Mouse (Mus musculus): Measurements from ENCODE around the gene Adamts9. TPM values are rescaled to one million over a fixed set of nuclear protein-coding genes. Genes with fewer than 3 reads are reported as not detected.

The Adamts9 gene
- polyA plus RNA-seq, 1 experiment from 2014 or later: 1.7 TPM

DNA sequence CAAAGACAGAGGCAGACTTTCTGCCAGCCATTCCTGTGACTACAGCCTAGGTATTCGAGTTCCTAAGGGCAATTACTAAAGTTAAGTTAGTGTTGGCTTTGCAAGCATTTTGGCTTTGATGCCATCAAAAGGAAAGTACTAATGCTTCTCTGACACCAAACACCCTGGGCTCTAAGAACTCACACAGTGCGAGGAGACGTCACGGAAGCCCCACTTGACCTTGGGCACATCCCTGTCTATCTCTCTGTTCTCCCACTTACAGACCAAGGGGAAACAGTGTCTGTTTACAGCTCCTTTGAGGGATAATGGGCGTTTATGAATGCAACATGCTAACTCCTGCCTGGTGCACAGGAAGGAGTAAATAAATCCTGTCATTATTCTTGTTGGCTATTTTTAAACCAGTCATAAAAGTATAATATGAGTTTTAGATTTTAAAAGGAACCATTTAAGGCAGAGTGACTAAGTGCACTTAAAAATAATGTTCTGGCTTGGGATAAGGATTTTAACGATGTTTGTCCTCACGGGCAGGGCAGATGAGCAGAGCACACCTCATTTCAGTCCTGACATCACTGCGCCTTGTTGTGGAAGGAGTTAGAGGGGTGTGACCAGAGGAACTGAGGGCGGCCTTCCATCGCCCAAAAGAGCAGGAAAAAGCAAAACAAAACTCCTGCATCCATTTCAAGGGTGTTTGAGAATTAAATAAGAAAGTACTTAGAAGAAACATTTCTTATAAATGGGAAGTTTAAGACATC, 22.2 kb downstream of the Adamts9 start:
- no peak overlapping the region for H3K4me3 ChIP-seq
- H3K9me3 ChIP-seq: no peaks in the 10 kb centered on the region
- H3K9ac ChIP-seq (replicated peaks): no peak overlapping the region
- ATAC-seq (ENCODE audit: low FRiP score, low read depth): no peak
- no peak overlapping the region for H3K27ac ChIP-seq (replicated peaks)
- WGBS: 79% methylated on average over 10 of the region's 10 CpGs
- no peaks in the 10 kb centered on the region for H3K36me3 ChIP-seq
- no peaks in the 10 kb centered on the region for H3K27me3 ChIP-seq
- H3K4me1 ChIP-seq: no peaks in the 10 kb centered on the region
- no peak overlapping the region for H3K4me2 ChIP-seq (replicated peaks)

DNA sequence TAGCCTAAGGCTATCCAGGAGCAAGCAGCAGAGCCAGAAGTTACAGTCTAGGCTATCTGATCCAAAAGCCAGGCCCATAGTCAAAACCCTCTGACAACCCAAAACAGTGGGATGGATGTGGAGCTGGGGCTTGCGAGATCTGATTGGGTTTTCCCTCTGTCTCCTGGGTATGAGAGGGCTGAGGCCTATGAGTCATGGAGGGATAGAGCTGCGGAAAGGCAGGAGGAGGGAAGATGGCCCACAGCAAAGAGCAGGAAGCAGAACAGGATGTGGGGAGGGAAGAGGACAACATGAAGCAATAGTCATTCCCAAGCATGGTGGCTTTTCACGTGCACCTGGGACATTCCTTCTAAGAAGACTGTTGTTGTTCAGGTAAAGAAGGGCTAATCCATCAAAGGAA, 32.7 kb downstream of the Adamts9 start:
- no peaks in the 10 kb centered on the region for H3K9me3 ChIP-seq
- no peak overlapping the region for H3K9ac ChIP-seq (replicated peaks)
- H3K27ac ChIP-seq (replicated peaks): no peak overlapping the region
- H3K4me1 ChIP-seq: 0 out of 2 replicates have a peak, but pooled peaks cover 3% of the 10 kb centered on the region
- ATAC-seq (ENCODE audit: low FRiP score, low read depth): no peak
- WGBS: 86% methylated on average over 3 of the region's 3 CpGs
- H3K27me3 ChIP-seq: no peaks in the 10 kb centered on the region
- no peak overlapping the region for H3K4me2 ChIP-seq (replicated peaks)
- H3K4me3 ChIP-seq: no peak overlapping the region
- no peaks in the 10 kb centered on the region for H3K36me3 ChIP-seq

DNA sequence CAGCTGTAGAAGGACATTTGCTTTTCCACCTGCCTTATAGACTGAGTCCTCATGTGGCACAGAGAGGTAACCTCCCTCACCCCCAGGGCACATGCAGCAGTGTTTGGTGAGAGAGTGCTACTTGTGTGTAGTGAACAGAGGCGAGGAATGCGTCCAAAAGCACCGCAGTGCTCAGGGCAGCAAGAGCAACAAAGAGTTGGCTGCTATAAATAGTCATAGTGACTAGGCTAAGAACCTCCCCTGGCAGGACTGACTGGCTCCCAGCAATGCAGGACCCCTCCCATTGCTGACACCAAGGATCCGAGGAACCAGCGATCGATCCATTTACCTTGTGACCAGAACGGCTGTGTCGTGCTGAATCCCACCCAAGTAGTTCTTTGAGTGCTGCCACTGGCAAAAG, 33.9 kb downstream of the Adamts9 start:
- WGBS: 72% methylated on average over 8 of the region's 8 CpGs
- Histone ChIP-seq H3K4me2 (replicated peaks) (no peak overlapping the region), H3K9me3 (no peaks in the 10 kb centered on the region), H3K4me1 (0 out of 2 replicates have a peak, but pooled peaks cover 3% of the 10 kb centered on the region), H3K9ac (replicated peaks) (no peak overlapping the region), H3K4me3 (no peak overlapping the region), H3K27ac (replicated peaks) (no peak overlapping the region), H3K36me3 (no peaks in the 10 kb centered on the region), H3K27me3 (no peaks in the 10 kb centered on the region)
- ATAC-seq (ENCODE audit: low FRiP score, low read depth): no peak

DNA sequence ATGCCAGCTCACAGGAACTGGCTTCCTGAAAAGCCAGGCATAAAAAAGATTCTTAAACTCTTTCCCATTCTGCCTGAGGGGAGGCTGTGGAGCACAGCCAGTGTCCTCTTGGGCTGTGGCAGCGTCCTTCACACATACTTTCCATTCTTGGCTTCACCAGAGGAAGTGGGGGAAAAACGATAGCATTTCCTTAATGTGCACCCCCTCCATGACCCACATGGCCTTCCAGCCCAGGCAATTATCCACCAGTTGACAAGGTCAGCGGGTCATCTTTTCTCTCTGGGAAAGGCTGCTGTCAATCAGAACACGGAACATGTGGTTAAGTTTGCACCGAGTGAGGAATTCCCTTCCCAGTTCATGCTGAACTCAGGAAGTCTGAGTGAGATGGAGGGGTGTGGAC, 37.4 kb downstream of the Adamts9 start:
- WGBS: 30% methylated on average over 5 of the region's 5 CpGs
- H3K9ac ChIP-seq (replicated peaks): no peak overlapping the region
- ATAC-seq (ENCODE audit: low FRiP score, low read depth): no peak
- no peak overlapping the region for H3K4me3 ChIP-seq
- 0 out of 2 replicates have a peak, but pooled peaks cover 3% of the 10 kb centered on the region for H3K4me1 ChIP-seq
- H3K36me3 ChIP-seq: no peaks in the 10 kb centered on the region
- H3K27me3 ChIP-seq: no peaks in the 10 kb centered on the region
- no peaks in the 10 kb centered on the region for H3K9me3 ChIP-seq
- no peak overlapping the region for H3K27ac ChIP-seq (replicated peaks)
- H3K4me2 ChIP-seq (replicated peaks): no peak overlapping the region

DNA sequence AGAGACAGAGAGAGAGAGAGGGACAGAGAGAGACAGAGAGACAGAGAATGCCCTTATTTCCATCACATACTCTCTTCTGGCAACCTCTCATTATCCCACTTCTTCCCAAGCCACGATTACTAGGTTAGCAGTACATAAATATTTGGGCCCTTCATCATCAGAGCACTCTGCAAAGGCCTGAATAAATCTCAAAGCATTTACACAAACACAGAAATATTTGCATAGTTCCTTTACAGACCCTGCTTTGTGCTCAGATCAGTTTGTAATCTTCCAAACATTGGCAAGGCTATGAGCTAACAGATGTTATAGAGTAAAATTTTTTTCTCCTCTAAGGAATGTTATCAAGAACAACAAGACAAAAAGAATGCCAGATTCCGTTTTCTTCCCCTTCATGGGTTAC, 38.8 kb downstream of the Adamts9 start:
- H3K27ac ChIP-seq (replicated peaks): no peak overlapping the region
- no peaks in the 10 kb centered on the region for H3K9me3 ChIP-seq
- no peak overlapping the region for H3K4me3 ChIP-seq
- no peaks in the 10 kb centered on the region for H3K36me3 ChIP-seq
- 67% methylated on average over 2 of the region's 2 CpGs for WGBS
- ATAC-seq (ENCODE audit: low FRiP score, low read depth): no peak
- no peak overlapping the region for H3K4me2 ChIP-seq (replicated peaks)
- H3K27me3 ChIP-seq: no peaks in the 10 kb centered on the region
- no peak overlapping the region for H3K9ac ChIP-seq (replicated peaks)
- 0 out of 2 replicates have a peak, but pooled peaks cover 3% of the 10 kb centered on the region for H3K4me1 ChIP-seq

DNA sequence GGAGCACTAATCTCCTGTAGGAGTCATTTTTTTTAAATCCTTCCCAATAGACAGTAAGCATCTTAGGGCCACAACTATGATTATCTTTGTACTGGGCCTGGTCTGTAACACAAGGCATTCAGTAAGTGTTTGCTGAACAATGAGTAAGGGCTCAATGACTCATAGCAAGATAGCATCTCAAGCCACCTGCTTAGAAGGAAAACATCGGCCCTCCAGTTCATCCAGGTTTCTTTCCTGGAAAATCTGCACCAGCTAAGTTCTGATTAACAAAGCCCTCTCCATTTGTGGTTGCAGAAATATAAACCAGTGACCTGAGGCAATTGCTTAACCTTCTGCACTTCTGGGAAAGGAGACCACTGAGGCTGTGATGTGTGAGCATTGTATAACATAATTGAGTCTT, 39.3 kb downstream of the Adamts9 start:
- ATAC-seq (ENCODE audit: low FRiP score, low read depth): no peak
- H3K9me3 ChIP-seq: no peaks in the 10 kb centered on the region
- WGBS: 85% methylated on average over 1 of the region's 1 CpGs

DNA sequence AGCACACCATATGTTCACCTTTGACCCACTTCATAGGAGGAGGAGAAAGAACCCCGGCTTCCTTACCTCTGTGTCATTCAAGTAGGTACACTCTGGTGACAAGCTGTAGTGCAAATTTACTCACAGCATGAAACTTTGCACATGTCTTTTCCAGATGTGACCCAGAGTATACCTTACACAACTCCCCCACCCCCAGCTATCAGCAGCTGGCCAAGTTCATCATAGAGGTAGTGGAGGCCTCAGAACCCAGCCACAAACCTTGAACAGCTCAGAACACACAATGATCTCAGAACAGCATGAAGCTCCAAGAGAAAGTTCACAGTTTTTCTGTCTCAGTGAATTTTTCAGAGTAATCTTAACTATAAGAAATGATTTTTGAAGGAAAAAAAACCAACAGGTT, 51.8 kb downstream of the Adamts9 start:
- H3K4me1 ChIP-seq: peaks cover 4% of the 10 kb centered on the region; the same call in 1 of the 2 replicates
- no peak overlapping the region for H3K4me3 ChIP-seq
- H3K27me3 ChIP-seq: no peaks in the 10 kb centered on the region
- no peak overlapping the region for H3K9ac ChIP-seq (replicated peaks)
- H3K36me3 ChIP-seq: no peaks in the 10 kb centered on the region
- no peak overlapping the region for H3K4me2 ChIP-seq (replicated peaks)
- H3K27ac ChIP-seq (replicated peaks): no peak overlapping the region
- WGBS: 76% methylated on average over 1 of the region's 1 CpGs
- H3K9me3 ChIP-seq: no peaks in the 10 kb centered on the region
- no peak for ATAC-seq (ENCODE audit: low FRiP score, low read depth)

More for the DNA sequence above, 39.3 kb downstream of the Adamts9 start:
- H3K27me3 ChIP-seq: no peaks in the 10 kb centered on the region
- no peak overlapping the region for H3K4me3 ChIP-seq
- no peak overlapping the region for H3K27ac ChIP-seq (replicated peaks)
- no peak overlapping the region for H3K9ac ChIP-seq (replicated peaks)
- no peak overlapping the region for H3K4me2 ChIP-seq (replicated peaks)
- 0 out of 2 replicates have a peak, but pooled peaks cover 3% of the 10 kb centered on the region for H3K4me1 ChIP-seq
- no peaks in the 10 kb centered on the region for H3K36me3 ChIP-seq

DNA sequence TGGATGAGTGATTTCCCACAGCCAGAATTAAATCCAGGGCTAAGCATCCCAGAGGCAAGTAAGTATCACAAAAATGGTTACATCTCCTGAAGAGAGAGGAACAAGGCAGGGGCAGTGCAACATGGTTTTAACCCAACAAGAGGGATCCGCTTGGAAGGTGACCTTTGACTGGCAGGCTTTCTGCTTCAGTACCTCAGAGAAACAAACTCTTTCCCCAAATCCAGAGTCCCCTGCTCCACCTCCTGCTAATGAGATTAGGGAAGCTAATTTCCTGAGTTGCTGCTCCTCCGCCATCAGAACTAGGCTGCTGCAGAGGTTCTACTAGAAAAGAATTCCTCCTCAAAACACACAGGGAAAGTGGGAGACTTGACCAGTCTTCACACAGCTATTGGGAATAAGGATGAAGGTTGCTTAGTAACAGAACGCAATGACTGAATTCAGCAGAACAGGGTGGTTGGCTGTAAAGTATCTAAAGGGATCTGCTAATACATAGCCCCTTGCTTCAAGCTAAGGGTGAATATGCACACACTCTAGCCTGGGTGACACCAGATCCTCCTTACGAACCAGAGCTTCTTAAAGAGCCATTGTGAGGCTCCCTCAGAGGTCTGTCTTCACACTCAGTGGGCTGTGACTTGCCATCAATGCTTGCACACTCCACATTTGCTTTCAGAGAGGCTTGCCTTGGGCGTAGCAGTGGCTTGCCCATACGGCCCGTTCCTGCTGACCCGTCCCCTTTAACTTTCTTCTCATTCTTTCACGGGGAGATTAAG, 60.0 kb downstream of the Adamts9 start:
- no peak for ATAC-seq (ENCODE audit: low FRiP score, low read depth)
- H3K36me3 ChIP-seq: no peaks in the 10 kb centered on the region
- 10% methylated on average over 9 of the region's 9 CpGs for WGBS
- H3K4me2 ChIP-seq (replicated peaks): 0 out of 2 replicates have a peak overlapping the region, but pooled peaks have one; percentile 15
- H3K9me3 ChIP-seq: no peaks in the 10 kb centered on the region
- H3K27ac ChIP-seq (replicated peaks): no peak overlapping the region
- peaks cover 10% of the 10 kb centered on the region for H3K4me1 ChIP-seq
- no peak overlapping the region for H3K9ac ChIP-seq (replicated peaks)
- H3K27me3 ChIP-seq: peaks cover 30% of the 10 kb centered on the region
- no peak overlapping the region for H3K4me3 ChIP-seq

DNA sequence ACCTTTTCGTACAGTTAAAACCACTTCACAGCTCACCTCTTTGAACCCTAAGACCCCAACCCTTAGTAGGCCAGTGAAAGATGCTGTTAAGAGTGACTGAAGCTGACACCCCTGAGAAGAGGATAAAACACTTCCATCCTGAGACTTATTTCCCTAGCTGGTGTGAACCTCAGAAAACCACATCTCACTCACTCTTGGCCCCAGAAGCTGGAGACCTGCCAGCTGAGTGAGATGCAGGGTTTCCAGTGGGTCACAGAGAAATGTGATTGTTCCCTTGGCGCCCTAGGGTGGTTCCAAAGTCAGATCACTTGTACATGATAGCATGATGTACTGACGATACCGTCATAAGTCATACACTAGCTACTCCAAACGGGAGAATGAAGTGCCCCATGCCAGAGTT, 60.8 kb downstream of the Adamts9 start:
- Histone ChIP-seq H3K27me3 (peaks cover 30% of the 10 kb centered on the region), H3K9ac (replicated peaks) (no peak overlapping the region), H3K9me3 (no peaks in the 10 kb centered on the region), H3K4me2 (replicated peaks) (no peak overlapping the region), H3K4me3 (no peak overlapping the region), H3K4me1 (peaks cover 10% of the 10 kb centered on the region), H3K27ac (replicated peaks) (no peak overlapping the region), H3K36me3 (no peaks in the 10 kb centered on the region)
- ATAC-seq (ENCODE audit: low FRiP score, low read depth): no peak
- WGBS: 63% methylated on average over 5 of the region's 5 CpGs

DNA sequence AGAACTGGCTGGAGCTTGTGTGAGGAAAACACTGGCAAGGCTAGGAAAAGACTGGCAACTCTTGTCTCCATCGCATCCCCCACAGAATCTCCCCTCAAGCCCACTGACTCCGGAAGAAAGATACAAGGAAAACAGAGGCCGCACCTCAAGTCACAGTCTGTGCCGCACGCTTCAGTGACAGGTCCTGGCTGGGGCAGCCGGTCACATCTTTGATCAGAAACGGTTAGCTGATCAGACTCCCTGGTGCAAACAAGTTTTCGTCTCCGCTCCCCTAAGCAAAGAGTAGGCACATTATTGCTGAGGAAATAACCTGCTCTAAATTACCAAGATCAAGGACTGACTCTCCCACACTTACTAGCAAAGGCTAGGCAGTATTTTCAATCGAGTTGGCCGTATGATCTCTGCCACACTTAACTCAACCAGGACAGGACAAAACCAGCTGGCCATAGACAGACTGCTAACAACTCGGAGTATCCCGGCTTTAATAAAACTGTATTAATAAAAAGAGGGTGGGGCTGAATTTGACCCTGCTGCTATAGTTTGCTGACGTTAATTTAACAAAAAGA, 63.5 kb downstream of the Adamts9 start:
- Histone ChIP-seq H3K9me3 (no peaks in the 10 kb centered on the region), H3K27ac (replicated peaks) (no peak overlapping the region), H3K9ac (replicated peaks) (no peak overlapping the region), H3K4me2 (replicated peaks) (no peak overlapping the region), H3K36me3 (no peaks in the 10 kb centered on the region), H3K4me1 (peaks cover 10% of the 10 kb centered on the region), H3K4me3 (no peak overlapping the region), H3K27me3 (peaks cover 21% of the 10 kb centered on the region)
- ATAC-seq (ENCODE audit: low FRiP score, low read depth): no peak
- WGBS: 70% methylated on average over 14 of the region's 14 CpGs

DNA sequence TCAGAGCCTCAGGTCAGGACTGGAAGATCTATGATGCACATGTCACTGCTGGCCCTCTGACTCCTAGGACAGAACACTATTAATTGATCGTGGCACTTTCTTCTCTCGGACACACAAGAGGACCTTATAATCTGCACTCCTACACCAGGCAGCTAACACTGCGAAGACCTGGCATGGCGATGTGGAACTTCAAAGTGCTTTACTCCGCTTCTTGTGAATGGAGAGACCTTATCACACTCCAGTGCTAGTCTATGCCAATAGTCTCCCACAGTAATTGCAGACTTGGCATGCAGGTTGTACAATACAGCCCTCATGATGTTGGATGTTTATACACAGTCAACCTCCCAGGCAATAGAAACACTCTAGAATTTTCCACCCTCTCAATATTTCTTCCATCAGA, 64.5 kb downstream of the Adamts9 start:
- H3K4me2 ChIP-seq (replicated peaks): no peak overlapping the region
- no peak overlapping the region for H3K4me3 ChIP-seq
- H3K9me3 ChIP-seq: no peaks in the 10 kb centered on the region
- no peak overlapping the region for H3K9ac ChIP-seq (replicated peaks)
- no peaks in the 10 kb centered on the region for H3K36me3 ChIP-seq
- WGBS: 92% methylated on average over 5 of the region's 5 CpGs
- H3K27me3 ChIP-seq: peaks cover 17% of the 10 kb centered on the region; the same call in 1 of the 2 replicates
- no peak for ATAC-seq (ENCODE audit: low FRiP score, low read depth)
- H3K27ac ChIP-seq (replicated peaks): no peak overlapping the region
- peaks cover 10% of the 10 kb centered on the region for H3K4me1 ChIP-seq

DNA sequence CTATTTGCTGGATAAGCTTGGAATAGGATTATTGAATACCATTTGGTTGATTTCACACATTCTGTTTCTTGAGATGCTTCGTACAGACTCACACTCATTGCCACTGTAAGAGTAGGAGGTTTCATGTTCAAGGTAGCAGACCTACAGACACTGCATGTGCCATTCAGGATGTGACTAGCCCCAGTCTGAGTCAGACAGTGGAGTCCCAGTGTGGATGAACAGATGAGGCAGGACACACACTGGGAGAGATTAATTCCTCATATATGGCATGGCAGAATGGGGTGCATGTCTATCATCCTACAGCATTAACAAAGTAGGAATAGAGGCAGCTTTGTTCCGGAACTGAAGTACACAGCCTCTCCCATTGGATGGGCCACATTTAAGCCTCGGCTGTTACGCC, 66.1 kb downstream of the Adamts9 start:
- H3K4me2 ChIP-seq (replicated peaks): no peak overlapping the region
- H3K36me3 ChIP-seq: no peaks in the 10 kb centered on the region
- H3K9ac ChIP-seq (replicated peaks): no peak overlapping the region
- 93% methylated on average over 4 of the region's 4 CpGs for WGBS
- no peak overlapping the region for H3K4me3 ChIP-seq
- H3K27ac ChIP-seq (replicated peaks): no peak overlapping the region
- no peak for ATAC-seq (ENCODE audit: low FRiP score, low read depth)
- no peaks in the 10 kb centered on the region for H3K9me3 ChIP-seq
- H3K27me3 ChIP-seq: peaks cover 12% of the 10 kb centered on the region; the same call in 1 of the 2 replicates
- H3K4me1 ChIP-seq: no peaks in the 10 kb centered on the region

Measured in midbrain, embryonic 12.5 days (tissue).